Mouse (Mus musculus): ENCODE results near the gene Pdzk1ip1. TPM values are rescaled to one million over a fixed set of nuclear protein-coding genes. Genes with fewer than 3 reads are reported as not detected.
A peak's percentile ranks its signal among the peaks of the same experiment; 100 is the strongest.

The Pdzk1ip1 gene
- total and polyA plus RNA-seq, 2 experiments from 2014 or later: 2.4 TPM; not detected in 1

DNA sequence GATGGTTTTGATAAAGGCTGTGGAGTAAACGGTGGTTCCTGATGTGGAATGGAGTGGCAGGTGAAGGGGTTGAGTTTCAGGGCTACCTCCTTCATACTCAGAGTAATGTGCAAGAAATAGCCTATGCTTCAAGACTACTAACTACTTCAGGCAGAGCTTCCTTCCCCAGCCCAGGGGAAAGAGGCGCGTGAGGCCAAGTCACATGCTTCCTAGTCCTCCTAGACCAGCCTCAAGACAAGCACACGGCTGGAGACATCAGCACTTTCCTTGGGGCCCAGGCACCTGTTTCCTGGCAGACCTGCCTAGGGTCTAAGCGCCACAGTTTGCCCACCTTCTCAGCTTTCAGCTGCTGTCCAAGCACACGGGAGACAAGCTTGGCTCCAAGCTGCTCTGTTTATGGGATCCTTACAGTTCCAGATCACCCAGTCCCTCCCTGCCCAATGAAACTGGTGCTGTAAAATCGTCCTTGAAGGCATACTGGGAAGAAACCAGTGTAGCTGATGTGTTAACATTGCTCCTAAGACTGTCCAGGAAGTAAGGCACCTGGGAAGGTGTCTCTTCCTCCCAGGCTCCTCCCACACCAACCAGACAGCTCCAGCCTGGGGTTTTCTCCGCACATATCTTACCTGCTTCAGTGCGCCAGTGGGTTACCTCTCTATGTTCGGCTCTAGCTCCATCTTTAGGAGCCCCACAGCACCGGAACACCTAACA lies 8.1 kb downstream of the Pdzk1ip1 start:
- Histone ChIP-seq H3K27ac (ENCODE audit: low read depth, low read length) (no peak overlapping the region), H3K4me1 (ENCODE audit: insufficient read depth) (0 out of 2 replicates have a peak, but pooled peaks cover 6% of the 10 kb centered on the region), H3K36me3 (ENCODE audit: insufficient read depth) (no peaks in the 10 kb centered on the region), H3K9me3 (ENCODE audit: low read length) (no peaks in the 10 kb centered on the region), H3K4me2 (ENCODE audit: low read depth) (peak overlapping the region; percentile 84), H3K4me3 (ENCODE audit: low read depth, low read length) (no peak overlapping the region), H3K27me3 (ENCODE audit: insufficient read depth, low read length) (peaks cover 14% of the 10 kb centered on the region), H3K9ac (no peak overlapping the region)
- no peak for DNase-seq
- WGBS: 22% methylated on average over 11 of the region's 11 CpGs
- TF ChIP-seq CTCF (IDR thresholded peaks at IDR 0.05; ENCODE audit: low read depth): no peak
- ATAC-seq: peak; percentile 21; the same call in 1 of the 2 replicates

DNA sequence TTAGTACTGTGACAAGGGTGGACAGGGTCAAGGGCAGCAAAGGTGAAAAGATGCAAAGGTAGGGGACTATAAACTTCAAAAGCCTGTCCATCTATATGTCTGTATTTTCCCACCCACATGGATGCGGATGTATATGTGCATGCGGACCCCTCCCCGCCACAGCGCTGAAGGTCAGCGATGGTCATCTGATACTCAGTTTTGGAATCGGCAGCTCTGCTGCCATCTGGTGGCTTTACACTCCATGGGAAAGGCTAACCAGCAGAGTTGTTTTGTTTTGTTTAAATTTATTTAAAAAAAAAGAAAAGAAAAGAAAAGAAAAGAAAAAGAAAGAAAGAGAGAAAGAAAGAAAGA lies 8.6 kb downstream of the Pdzk1ip1 start:
- no peaks in the 10 kb centered on the region for H3K36me3 ChIP-seq (ENCODE audit: insufficient read depth)
- H3K27ac ChIP-seq (ENCODE audit: low read depth, low read length): no peak overlapping the region
- under 1% methylated on average over 6 of the region's 6 CpGs for WGBS
- TF ChIP-seq CTCF (IDR thresholded peaks at IDR 0.05; ENCODE audit: low read depth): peak; percentile 59
- no peak for ATAC-seq
- no peak overlapping the region for H3K9ac ChIP-seq
- H3K4me1 ChIP-seq (ENCODE audit: insufficient read depth): 0 out of 2 replicates have a peak, but pooled peaks cover 6% of the 10 kb centered on the region
- DNase-seq: peak; percentile 46
- 0 out of 2 replicates have a peak overlapping the region, but pooled peaks have one; percentile 11 for H3K4me3 ChIP-seq (ENCODE audit: low read depth, low read length)
- H3K27me3 ChIP-seq (ENCODE audit: insufficient read depth, low read length): peaks cover 14% of the 10 kb centered on the region
- peak overlapping the region; percentile 37 for H3K4me2 ChIP-seq (ENCODE audit: low read depth)
- H3K9me3 ChIP-seq (ENCODE audit: low read length): no peaks in the 10 kb centered on the region

DNA sequence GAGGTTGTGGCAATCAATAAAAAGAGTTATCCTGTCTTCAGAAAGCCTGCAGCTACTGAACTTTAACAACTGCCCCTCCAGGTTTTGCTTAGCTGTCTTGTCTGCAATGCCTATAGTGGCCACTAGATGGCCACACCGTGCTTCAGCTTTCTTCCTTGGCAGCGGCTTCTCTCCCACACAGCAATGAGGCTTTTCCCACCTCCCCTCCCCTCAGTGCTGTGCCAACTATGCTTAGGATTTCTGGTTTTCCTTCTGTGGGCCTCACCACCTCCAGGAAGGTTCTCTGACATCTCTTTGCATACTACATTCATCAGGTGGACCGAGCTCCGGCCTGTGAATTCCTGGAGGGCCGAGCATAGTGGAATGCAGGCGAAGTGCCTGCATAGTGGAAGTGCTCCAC lies 13.2 kb downstream of the Pdzk1ip1 start:
- 34% methylated on average over 6 of the region's 6 CpGs for WGBS
- TF ChIP-seq CTCF (IDR thresholded peaks at IDR 0.05; ENCODE audit: low read depth): peak; percentile 96
- H3K9ac ChIP-seq: no peak overlapping the region
- no peaks in the 10 kb centered on the region for H3K9me3 ChIP-seq (ENCODE audit: low read length)
- no peak overlapping the region for H3K4me2 ChIP-seq (ENCODE audit: low read depth)
- no peaks in the 10 kb centered on the region for H3K36me3 ChIP-seq (ENCODE audit: insufficient read depth)
- no peak overlapping the region for H3K4me3 ChIP-seq (ENCODE audit: low read depth, low read length)
- ATAC-seq (peak; percentile 89), DNase-seq (peak; percentile 87)
- H3K27ac ChIP-seq (ENCODE audit: low read depth, low read length): no peak overlapping the region
- H3K27me3 ChIP-seq (ENCODE audit: insufficient read depth, low read length): peaks cover 3% of the 10 kb centered on the region
- H3K4me1 ChIP-seq (ENCODE audit: insufficient read depth): no peaks in the 10 kb centered on the region

DNA sequence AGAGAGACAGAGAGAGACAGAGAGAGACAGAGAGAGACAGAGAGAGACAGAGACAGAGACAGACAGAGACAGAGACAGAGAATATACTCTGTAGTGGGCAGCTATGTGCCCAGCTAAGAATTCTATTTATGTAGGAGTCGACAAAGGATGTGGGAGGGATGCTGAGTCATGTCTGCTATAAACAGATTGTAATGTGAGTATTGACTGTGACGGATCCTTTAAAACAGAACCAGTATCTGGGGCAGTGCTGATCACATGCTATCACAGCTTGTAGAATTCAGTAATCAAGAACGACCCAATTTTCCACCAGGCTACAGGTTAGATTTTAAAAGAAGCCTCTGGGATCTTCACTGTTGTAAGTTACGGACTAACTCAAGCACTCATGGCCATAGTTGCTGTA lies 15.0 kb downstream of the Pdzk1ip1 start:
- no peak overlapping the region for H3K4me2 ChIP-seq (ENCODE audit: low read depth)
- H3K9me3 ChIP-seq (ENCODE audit: low read length): no peaks in the 10 kb centered on the region
- no peaks in the 10 kb centered on the region for H3K27me3 ChIP-seq (ENCODE audit: insufficient read depth, low read length)
- H3K4me1 ChIP-seq (ENCODE audit: insufficient read depth): no peaks in the 10 kb centered on the region
- no peak for TF ChIP-seq CTCF (IDR thresholded peaks at IDR 0.05; ENCODE audit: low read depth)
- no peak for DNase-seq
- H3K4me3 ChIP-seq (ENCODE audit: low read depth, low read length): no peak overlapping the region
- no peak overlapping the region for H3K9ac ChIP-seq
- no peak for ATAC-seq
- no peaks in the 10 kb centered on the region for H3K36me3 ChIP-seq (ENCODE audit: insufficient read depth)
- H3K27ac ChIP-seq (ENCODE audit: low read depth, low read length): no peak overlapping the region
- WGBS: 63% methylated on average over 4 of the region's 4 CpGs

DNA sequence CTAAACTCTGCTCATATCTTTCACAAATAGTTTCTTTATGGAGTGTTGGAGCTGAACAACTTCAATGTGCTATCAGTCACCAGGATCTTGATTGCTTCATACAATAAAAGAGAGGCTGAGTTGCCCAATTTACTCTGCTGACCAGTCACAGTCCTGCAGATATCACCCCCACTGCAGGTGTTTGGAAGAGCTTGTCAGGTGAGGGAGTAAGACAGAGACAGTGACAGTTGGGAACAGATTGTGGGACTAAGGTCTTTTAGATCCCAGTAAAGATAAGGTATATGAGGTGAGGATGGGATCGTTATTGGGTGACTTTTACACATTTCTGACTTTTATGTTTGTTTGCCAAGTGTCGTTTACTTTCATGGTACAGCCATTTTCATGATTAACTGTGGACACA lies 22.7 kb downstream of the Pdzk1ip1 start:
- no peak for ATAC-seq
- H3K27ac ChIP-seq (ENCODE audit: low read depth, low read length): no peak overlapping the region
- no peaks in the 10 kb centered on the region for H3K36me3 ChIP-seq (ENCODE audit: insufficient read depth)
- no peak overlapping the region for H3K4me3 ChIP-seq (ENCODE audit: low read depth, low read length)
- no peak overlapping the region for H3K4me2 ChIP-seq (ENCODE audit: low read depth)
- 87% methylated on average over 2 of the region's 2 CpGs for WGBS
- H3K4me1 ChIP-seq (ENCODE audit: insufficient read depth): no peaks in the 10 kb centered on the region
- no peaks in the 10 kb centered on the region for H3K9me3 ChIP-seq (ENCODE audit: low read length)
- TF ChIP-seq CTCF (IDR thresholded peaks at IDR 0.05; ENCODE audit: low read depth): no peak
- H3K27me3 ChIP-seq (ENCODE audit: insufficient read depth, low read length): no peaks in the 10 kb centered on the region
- H3K9ac ChIP-seq: no peak overlapping the region
- DNase-seq: no peak

DNA sequence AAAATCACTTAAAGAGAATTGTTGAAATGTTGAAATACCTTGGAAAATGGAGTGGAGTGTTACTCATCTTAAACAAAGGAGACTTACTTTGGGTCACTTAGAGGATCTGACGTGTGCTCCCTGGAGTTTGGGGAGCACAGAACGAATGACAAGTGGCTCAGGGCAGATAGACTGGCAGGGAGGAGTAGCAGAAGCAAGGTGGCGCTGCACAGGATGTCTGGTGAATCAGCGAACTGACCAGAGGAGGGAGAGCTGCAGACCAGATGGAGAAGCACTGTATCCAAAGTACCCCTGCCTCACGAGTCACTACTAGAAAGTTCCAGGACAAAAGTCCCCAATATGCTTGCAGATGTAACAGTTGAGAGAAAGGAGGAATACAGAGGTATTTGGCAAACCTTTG lies 24.8 kb downstream of the Pdzk1ip1 start:
- ATAC-seq (no peak), DNase-seq (no peak)
- H3K9me3 ChIP-seq (ENCODE audit: low read length): no peaks in the 10 kb centered on the region
- WGBS: 24% methylated on average over 5 of the region's 5 CpGs
- H3K36me3 ChIP-seq (ENCODE audit: insufficient read depth): no peaks in the 10 kb centered on the region
- no peak overlapping the region for H3K9ac ChIP-seq
- H3K27me3 ChIP-seq (ENCODE audit: insufficient read depth, low read length): no peaks in the 10 kb centered on the region
- H3K4me2 ChIP-seq (ENCODE audit: low read depth): no peak overlapping the region
- no peaks in the 10 kb centered on the region for H3K4me1 ChIP-seq (ENCODE audit: insufficient read depth)
- no peak overlapping the region for H3K4me3 ChIP-seq (ENCODE audit: low read depth, low read length)
- TF ChIP-seq CTCF (IDR thresholded peaks at IDR 0.05; ENCODE audit: low read depth): no peak
- H3K27ac ChIP-seq (ENCODE audit: low read depth, low read length): no peak overlapping the region

DNA sequence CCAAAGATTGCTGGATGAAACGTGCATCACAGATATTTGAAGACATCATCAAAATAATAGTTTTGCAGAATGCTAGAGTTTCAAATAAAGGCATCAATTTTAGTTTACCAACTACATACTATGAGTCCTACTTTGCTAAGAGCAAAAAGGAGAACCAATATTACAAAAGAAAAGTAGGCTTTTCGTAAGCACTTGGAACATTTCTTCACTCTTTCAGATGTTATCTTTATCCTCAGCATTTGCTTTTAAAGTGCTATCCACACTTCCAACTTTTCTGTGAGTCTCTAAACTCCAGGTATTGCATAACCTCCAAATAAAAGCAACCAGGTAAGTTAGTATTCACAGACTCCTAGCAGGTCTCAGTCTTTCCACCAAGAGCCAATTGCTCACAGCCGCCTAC lies 31.1 kb downstream of the Pdzk1ip1 start:
- Histone ChIP-seq H3K9me3 (ENCODE audit: low read length) (no peaks in the 10 kb centered on the region), H3K27ac (ENCODE audit: low read depth, low read length) (no peak overlapping the region), H3K4me2 (ENCODE audit: low read depth) (no peak overlapping the region), H3K4me3 (ENCODE audit: low read depth, low read length) (no peak overlapping the region), H3K36me3 (ENCODE audit: insufficient read depth) (no peaks in the 10 kb centered on the region), H3K27me3 (ENCODE audit: insufficient read depth, low read length) (no peaks in the 10 kb centered on the region), H3K4me1 (ENCODE audit: insufficient read depth) (no peaks in the 10 kb centered on the region), H3K9ac (no peak overlapping the region)
- WGBS: 88% methylated on average over 3 of the region's 3 CpGs
- no peak for DNase-seq
- TF ChIP-seq CTCF (IDR thresholded peaks at IDR 0.05; ENCODE audit: low read depth): no peak
- ATAC-seq: no peak
